Mouse (Mus musculus) right cerebral cortex, postnatal 14 days (tissue): ENCODE results near the gene Trib3.

Experiments
- DNase-seq: peaks from one replicate; pipeline ENCODE4 v3.0.0; 2022

Gene Trib3

GRCm38 (mm10) chr2:152346776-152347465 lies 3.1 kb upstream of the Trib3 start:
- DNase-seq: no peak

- DNase-seq: no peak
These were observed 1.6 kb upstream of the Trib3 start for GRCm38 (mm10) chr2:152345393-152345792.

DNA sequence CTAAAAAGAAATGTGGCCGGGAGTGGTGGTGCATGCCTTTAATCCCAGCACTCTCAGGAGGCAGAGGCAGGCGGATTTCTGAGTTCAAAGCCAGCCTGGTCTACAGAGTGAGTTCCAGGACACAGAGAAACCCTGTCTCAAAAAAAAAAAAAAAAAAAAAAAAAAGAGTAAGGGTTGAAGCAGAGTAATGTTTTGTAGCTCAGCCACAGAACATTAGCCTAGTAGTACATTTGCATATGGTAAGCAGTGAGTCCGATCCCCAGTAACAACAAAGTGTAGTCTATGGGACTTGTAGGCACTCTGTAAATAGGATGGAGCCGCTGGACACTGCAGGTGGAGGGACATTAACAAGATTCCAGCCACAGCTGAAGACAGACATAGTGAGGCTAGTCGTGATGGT lies 1.1 kb upstream of the Trib3 start:
- DNase-seq: no peak

DNA sequence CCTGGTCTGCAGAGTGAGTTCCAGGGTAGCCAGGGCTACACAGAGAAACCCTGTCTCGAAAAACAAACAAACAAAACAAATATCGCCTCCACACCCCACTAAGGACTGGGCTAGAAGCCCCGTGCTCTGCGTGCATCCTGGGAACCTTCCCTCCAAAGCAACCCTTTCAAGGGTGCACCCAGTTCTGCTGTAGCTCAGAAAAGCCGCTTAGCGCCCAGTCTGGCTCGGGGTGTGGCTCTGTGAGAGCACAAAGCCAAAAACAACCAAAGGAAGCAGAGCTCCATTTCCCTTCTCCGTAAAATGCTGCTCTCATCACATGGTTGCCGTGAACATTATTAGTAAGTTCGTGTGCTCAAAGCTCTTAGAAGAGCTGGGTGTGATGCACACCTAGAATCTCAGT lies 529 bp upstream of the Trib3 start:
- DNase-seq: no peak

GRCm38 (mm10) chr2:152339631-152340179 lies 4.1 kb downstream of the Trib3 start:
- no peak for DNase-seq

DNA sequence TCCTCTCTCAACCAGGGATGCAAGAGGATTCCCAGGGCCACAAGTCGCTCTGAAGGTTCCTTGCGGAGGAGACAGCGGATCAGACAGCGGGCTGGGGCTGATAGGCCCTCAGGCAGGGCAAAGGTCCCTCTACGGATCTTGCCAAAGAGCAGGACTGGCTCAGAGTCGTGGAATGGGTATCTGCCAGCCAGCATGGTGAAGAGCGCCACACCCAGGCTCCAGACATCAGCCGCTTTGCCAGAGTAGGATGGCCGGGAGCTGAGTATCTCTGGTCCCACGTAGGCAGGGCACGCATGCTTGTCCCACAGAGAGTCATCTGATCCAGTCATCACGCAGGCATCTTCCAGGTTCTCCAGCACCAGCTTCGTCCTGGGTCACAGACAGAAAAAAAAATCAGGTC lies 5.5 kb downstream of the Trib3 start:
- DNase-seq: no peak

DNA sequence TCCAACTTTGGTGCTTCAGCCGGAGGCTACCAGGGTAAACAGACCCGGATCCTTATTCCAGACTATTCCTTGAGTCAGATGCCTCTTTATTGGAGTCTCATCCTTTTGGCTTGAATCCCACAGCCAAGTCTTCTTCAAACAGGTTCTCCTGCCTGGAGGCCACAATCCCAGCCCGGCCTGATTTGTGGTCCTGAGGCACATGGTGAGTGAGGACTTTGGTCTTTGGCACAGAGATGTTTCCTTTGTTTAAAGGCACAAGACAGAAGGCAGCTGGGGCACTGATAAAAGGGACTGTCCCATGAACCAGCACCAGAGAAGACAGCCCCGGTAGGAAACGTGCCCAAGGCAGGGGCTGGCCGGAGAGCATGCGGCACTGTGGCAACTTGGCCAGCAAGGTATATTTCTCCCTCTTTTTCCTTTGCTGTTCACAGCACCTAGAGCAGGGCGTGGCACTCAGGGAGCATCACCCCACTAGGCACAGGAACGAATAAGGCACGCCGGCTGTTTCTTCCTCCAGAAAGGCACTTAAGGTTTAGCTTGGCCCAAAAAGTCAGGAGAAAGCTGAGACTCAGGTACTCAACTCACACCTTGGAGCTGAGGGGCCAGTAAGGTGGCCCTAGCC lies 6.1 kb downstream of the Trib3 start:
- no peak for DNase-seq

GRCm38 (mm10) chr2:152336856-152337255 lies 7.0 kb downstream of the Trib3 start:
- DNase-seq: no peak

DNA sequence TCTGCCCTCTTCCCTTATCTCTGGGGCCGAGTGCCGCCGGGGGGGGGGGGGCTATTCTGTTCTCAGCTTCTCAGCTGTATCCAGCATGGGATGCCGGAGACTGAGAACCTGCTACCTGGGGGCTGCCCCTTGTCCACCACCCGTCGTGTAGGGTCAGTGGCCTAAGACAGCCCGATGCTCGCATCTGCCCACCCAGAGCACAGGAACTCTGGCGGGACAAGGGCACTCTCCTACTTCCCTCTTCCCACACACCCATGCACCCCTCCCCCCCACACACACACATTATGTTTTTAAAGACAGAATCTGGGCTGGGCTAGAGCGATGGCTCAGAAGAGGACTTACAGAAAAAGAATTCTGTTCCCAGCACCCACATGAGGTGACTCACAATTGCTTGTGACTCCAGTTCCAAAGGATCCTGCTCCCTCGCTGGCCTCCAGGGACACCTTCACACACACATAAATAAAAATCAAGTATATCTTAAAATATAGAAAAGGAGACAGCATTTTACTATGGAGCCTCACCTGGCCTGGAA lies 8.5 kb downstream of the Trib3 start:
- no peak for DNase-seq

DNA sequence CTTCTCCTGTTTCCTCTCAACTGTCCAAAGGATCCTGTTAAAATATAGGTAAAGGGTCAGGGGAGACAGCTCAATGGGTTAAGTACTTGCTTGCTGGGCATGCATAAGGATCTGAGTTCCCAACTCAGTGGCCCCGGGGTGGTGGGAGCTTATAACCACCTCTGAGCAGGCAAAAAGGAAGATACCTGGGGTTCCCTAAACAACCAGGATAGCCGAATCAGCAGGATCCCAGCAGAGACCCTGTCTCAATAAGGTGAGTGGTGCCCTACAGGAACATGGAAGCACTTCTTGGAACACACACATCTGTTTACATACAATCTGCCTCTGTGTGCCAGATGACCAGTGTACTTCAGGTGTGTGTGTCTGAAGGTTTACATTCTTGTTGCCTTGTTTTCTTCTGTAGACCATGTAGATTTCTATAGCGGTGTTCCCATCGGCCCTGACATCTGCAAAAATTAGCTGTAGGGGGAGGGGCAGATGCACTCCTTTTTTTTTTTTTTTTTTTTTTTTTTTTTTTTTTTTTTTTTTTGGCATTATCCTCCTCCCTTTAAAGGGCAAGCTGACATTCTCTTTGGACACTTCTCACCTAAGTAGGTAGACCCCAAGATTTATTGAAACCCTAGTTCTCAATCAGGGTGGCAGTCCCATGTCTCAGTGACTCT lies 10.4 kb downstream of the Trib3 start:
- DNase-seq: no peak

DNA sequence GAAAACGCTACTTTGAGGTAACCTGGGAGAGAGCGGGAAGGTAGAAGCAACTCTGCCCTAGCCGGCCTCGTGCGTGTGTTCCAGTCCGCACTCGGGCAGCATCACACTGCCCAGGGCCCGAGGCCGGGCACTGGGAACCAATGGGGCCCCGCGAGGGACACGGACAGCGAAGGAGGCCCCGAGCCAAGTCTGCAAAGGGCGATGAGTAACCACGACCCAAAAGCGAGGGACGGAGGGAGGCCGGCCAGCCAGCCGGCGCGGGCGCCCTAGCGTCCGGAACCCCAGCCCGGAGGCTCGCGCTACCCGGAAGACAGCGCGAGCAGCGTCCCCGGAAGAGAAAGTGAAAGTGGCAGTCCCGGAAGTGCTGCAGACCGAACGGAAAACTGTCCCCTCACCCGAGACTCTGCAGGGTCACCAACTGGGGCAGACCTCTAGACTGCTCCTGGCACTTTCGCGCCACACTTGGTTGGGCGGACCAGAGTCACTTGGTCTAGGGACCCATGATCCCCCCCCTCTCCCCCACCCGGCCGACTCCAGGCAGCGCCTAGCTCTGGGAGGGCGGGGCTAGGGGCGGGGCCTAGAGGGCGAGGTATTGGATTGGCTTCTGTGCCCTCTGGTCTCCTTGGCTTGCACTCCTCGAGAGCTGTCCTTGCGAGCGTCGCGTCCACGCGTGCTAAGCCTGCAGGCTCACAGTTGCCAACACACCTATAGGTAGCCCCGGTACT lies 11.6 kb downstream of the Trib3 start, which contains the start of gene Rbck1:
Gene Rbck1, minus strand, starts transcription at position 553 of the 725 bp plus-strand sequence.
- DNase-seq: peak; percentile 69

DNA sequence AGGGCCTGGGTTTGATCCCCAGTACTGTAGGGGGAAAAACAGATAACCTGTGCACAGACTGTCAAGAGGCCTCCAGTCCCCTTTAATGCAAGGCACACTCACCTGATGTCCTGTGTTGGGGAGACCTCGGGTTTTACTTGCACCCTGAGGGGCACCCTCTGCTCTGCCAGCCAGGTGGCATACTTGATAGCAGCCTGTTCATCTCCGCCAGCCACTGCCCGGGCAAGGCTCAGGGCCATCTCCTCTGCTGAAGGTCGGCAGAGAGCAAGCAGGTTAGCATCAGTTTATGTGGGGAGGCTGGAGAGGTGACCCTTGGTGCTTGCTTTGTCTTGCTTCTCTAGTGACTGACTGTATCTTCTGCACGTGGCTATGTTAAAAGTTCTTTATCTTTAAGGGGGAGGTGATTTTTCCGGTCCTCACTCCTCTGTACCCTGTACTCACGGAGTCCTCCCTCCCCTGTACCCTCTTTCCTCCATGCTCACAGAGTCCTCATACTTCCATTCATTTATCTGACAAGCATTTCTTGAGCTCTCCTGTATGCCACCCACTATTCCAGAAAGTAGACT lies 12.9 kb downstream of the Trib3 start:
- no peak for DNase-seq

- DNase-seq: no peak
These were observed 15.9 kb downstream of the Trib3 start for GRCm38 (mm10) chr2:152327980-152328379.

GRCm38 (mm10) chr2:152326654-152327053 lies 17.2 kb downstream of the Trib3 start:
- DNase-seq: no peak

GRCm38 (mm10) chr2:152326157-152326556 lies 17.7 kb downstream of the Trib3 start:
- no peak for DNase-seq

DNA sequence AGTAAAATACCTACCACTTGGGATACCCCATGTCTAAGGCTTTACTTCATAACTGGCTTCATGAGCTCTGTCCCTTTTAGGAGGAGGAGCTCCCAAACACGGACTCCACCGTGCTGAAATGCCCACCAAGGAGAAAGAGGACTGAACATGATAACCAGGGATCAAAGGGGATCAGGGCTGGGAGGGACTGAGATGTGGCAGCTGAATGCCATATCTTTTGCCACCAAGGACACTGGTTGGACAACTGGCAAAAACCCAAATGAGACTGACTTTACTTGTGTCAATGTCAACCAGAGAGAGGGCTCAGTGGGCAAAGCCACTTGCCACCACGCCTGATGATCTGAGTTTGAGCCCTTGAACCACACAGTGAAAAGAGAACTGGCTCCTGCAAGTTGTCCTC lies 19.0 kb downstream of the Trib3 start:
- DNase-seq: no peak

DNA sequence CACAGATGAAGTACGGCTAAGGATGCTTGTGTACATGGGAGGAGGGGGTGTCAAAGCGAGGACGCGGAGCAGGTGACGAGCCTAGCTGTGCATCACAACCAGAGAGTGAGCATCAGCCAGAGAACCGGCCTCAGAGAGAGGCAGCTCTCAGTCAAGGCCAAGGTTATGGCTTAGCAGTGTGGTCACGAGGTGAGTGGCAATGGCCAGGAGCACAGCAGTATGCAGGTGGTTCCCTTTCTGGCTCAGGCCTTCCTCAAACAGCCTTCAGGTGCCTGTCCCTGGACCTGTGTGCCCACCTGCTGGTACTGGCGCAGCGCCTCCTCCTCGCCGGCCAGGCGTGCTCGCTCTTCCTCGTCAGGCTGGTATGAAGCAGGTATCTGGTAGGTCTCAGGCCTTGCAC lies 19.9 kb downstream of the Trib3 start:
- DNase-seq: no peak

- no peak for DNase-seq
These were observed 21.6 kb downstream of the Trib3 start for GRCm38 (mm10) chr2:152322198-152322597.

GRCm38 (mm10) chr2:152321558-152321957 lies 22.3 kb downstream of the Trib3 start:
- DNase-seq: no peak

- no peak for DNase-seq
These were observed 26.8 kb downstream of the Trib3 start for GRCm38 (mm10) chr2:152317054-152317453.

DNA sequence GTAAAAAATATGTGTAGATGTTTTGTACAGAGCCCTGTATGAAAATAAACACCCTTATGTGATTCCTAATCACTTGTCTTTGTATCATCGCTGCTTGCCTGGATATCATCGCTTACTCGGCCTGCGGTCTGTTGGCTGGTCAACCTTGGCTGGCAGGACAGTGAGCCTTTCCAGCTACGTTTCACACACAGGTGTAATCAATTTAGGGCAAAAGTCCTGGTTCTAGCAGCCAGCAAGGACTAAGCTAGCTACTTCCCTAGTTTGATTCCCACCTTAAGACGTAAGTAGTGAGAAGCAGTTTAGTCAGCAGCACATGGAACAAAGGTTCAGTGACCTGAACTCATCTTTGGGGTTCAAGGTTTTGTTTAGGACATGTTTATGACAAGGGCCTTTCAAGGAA lies 29.9 kb downstream of the Trib3 start:
- no peak for DNase-seq

GRCm38 (mm10) chr2:152312996-152313395 lies 30.8 kb downstream of the Trib3 start:
- no peak for DNase-seq

GRCm38 (mm10) chr2:152307186-152307585 lies 36.6 kb downstream of the Trib3 start:
- no peak for DNase-seq
